ENCODE assay signal across 27 mouse cellular contexts in the genomic region with DNA sequence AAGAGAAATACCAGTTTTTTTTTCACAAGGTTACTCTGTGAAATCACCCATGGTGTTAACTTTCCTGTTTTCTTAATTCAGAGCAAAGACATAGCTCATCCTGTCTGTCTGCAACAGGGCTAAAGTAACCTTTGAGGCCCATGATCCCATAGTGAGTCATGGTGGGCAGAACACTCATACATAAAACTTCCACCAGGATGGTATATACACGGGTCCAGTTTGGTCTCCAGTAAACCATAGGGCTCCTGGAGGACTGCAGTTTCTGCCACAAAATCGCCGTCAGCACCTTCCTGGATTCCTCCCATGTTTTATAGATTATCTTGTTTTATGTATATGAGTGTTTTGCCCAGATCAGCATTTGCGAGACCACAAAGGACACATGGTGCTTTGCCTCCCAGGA. TPM values are rescaled to one million over a fixed set of nuclear protein-coding genes. Genes with fewer than 3 reads are reported as not detected.
DNase-seq lines count a peak whose midpoint lies in the region; ATAC-seq and TF ChIP-seq lines count a peak whose summit lies in the region.
"Had no signal": no experiment of that assay in that cellular context is flagged by ENCODE, and none has a peak within 500 bp of the region (broad histone marks: within the 10 kb centered on the region; RNA-seq: fewer than 3 reads in every experiment).

No protein-coding gene starts in this region.

- H3K27ac ChIP-seq in liver, embryonic 15.5 days (replicated peaks): 0 out of 2 replicates have a peak overlapping the region, but pooled peaks have one; percentile 20
- H3K27ac ChIP-seq: embryonic facial prominence, embryonic 10.5 days; embryonic facial prominence, embryonic 13.5 days; forebrain, embryonic 12.5 days; forebrain, embryonic 15.5 days; heart, adult 2 months; heart, embryonic 10.5 days; heart, embryonic 13.5 days; hindbrain, embryonic 14.5 days; hindbrain, postnatal 0 days had no signal

- H3K9ac ChIP-seq in liver, embryonic 15.5 days: no peak overlapping the region
- H3K9ac ChIP-seq: embryonic facial prominence, embryonic 13.5 days; forebrain, embryonic 12.5 days; forebrain, embryonic 15.5 days; heart, embryonic 13.5 days; hindbrain, embryonic 14.5 days had no signal

- H3ac ChIP-seq in myocyte (ENCODE audit: control insufficient read depth, insufficient read length): no peak overlapping the region

- DNase-seq in adrenal gland, adult 2 months: peak; percentile 9
- DNase-seq in adrenal gland, postnatal 25 days: no peak
- DNase-seq in liver: no peak
- DNase-seq in left cerebral cortex, postnatal 14 days (ENCODE audit: low spot score in 2 of 2): no peak
- DNase-seq: adrenal gland, postnatal 14 days; cerebellum, adult 11-12 months; cerebellum, adult 8-10 months; cerebellum, postnatal 10 days; cerebellum, postnatal 36 days; embryo, embryonic 11 days; gastrocnemius, postnatal 25 days; heart, adult 2 months; heart, postnatal 14 days; heart, postnatal 4 days had no signal

- H3K4me1 ChIP-seq in liver, embryonic 15.5 days (replicated peaks): peaks cover 37% of the 10 kb centered on the region
- H3K4me1 ChIP-seq: embryonic facial prominence, embryonic 10.5 days; embryonic facial prominence, embryonic 13.5 days; forebrain, embryonic 12.5 days; forebrain, embryonic 15.5 days; heart, embryonic 10.5 days; heart, embryonic 13.5 days had no signal

- TF ChIP-seq POLR2A in myocyte (IDR thresholded peaks at IDR 0.05; ENCODE audit: insufficient read length, low read depth): no peak

- H3K36me3 ChIP-seq in liver, embryonic 15.5 days (replicated peaks): no peaks in the 10 kb centered on the region
- no peaks in the 10 kb centered on the region for H3K36me3 ChIP-seq in myocyte (ENCODE audit: control insufficient read depth, insufficient read depth)
- H3K36me3 ChIP-seq: heart, embryonic 10.5 days had no signal

- H3K79me2 ChIP-seq in myocyte (ENCODE audit: control insufficient read depth, insufficient read depth): no peaks in the 10 kb centered on the region

- H3K4me3 ChIP-seq in liver, embryonic 15.5 days (replicated peaks): no peak overlapping the region
- no peak overlapping the region for H3K4me3 ChIP-seq in myocyte
- H3K4me3 ChIP-seq: embryonic facial prominence, embryonic 10.5 days; embryonic facial prominence, embryonic 13.5 days; erythroblast, embryonic 14.5 days; forebrain, embryonic 12.5 days; forebrain, embryonic 15.5 days; heart, adult 2 months; heart, embryonic 10.5 days; heart, embryonic 13.5 days had no signal

- WGBS in liver, embryonic 15.5 days (ENCODE audit: insufficient replicate concordance): 70% methylated on average over 4 of the region's 4 CpGs

- H3K27me3 ChIP-seq in liver, embryonic 15.5 days: no peaks in the 10 kb centered on the region
- no peaks in the 10 kb centered on the region for H3K27me3 ChIP-seq in myocyte (ENCODE audit: control insufficient read depth, insufficient read depth, insufficient read length)
- H3K27me3 ChIP-seq: embryonic facial prominence, embryonic 13.5 days; forebrain, embryonic 12.5 days; forebrain, embryonic 15.5 days; heart, embryonic 13.5 days; Patski had no signal

- intact Hi-C loops in left cerebral cortex, postnatal 14 days (cut with DNase I): no loop called here

- no peaks in the 10 kb centered on the region for H3K9me3 ChIP-seq in liver, embryonic 15.5 days (replicated peaks)
- H3K9me3 ChIP-seq: embryonic facial prominence, embryonic 10.5 days; embryonic facial prominence, embryonic 13.5 days; forebrain, embryonic 12.5 days; forebrain, embryonic 15.5 days; heart, embryonic 10.5 days; heart, embryonic 13.5 days had no signal

- no peak overlapping the region for H3K4me2 ChIP-seq in liver, embryonic 15.5 days
- peak overlapping the region; percentile 36 for H3K4me2 ChIP-seq in myocyte (ENCODE audit: low read depth)
- H3K4me2 ChIP-seq: embryonic facial prominence, embryonic 13.5 days; forebrain, embryonic 12.5 days; forebrain, embryonic 15.5 days; heart, embryonic 13.5 days; hindbrain, embryonic 14.5 days had no signal

- no peak for ATAC-seq in liver, embryonic 15.5 days (ENCODE audit: insufficient read depth)
- ATAC-seq: forebrain, embryonic 15.5 days; hindbrain, postnatal 0 days; inflammation-experienced regulatory T-cells, adult 6 months; Patski had no signal

TF ChIP-seq in myocyte, 11 proteins besides CTCF, POLR2A, EP300 and RAD21:
- TF ChIP-seq USF1 (IDR thresholded peaks at IDR 0.05; ENCODE audit: low read depth) (no peak), POLR2AphosphoS2 (IDR thresholded peaks at IDR 0.05; ENCODE audit: insufficient read length, low read depth) (no peak), CEBPB (IDR thresholded peaks at IDR 0.05; ENCODE audit: insufficient read depth, poor library complexity, severe bottlenecking) (no peak), MYOG (IDR thresholded peaks at IDR 0.05; ENCODE audit: control insufficient read depth in 1 of 3, insufficient read depth in 1 of 3, insufficient read length in 2 of 3, low read depth in 2 of 3) (no peak), TCF3 (IDR thresholded peaks at IDR 0.05; ENCODE audit: insufficient read length, low read depth) (no peak)

RNA-seq across cellular contexts. Expression of a gene that starts 45.2 kb away (rescaled TPM):
- 10 to 100 TPM; 16.1 to 20.2 TPM for total RNA-seq in adrenal gland, adult 2 months (2021)
- polyA plus RNA-seq in adrenal gland, adult 2 months (2012; rRNA removed): 0.65 and 1.00 TPM in 2 replicates
- 16.1 and 22.3 TPM in 2 replicates for total RNA-seq in adrenal gland, postnatal 25 days (2021)
- polyA plus RNA-seq in liver, embryonic 15.5 days (2015; fragmentation: Nextera tagmentation; extraction: Ambion mirVana): 0.77 and 0.91 TPM in 2 replicates
- 1.3 TPM for polyA plus RNA-seq in myocyte (2012; fragmentation: generic; extraction: Trizol)
- total RNA-seq in left cerebral cortex, postnatal 14 days (2021): 10 to 100 TPM; 76.6 to 78.6 TPM
